Mouse (Mus musculus) CD4-positive, CD25-positive, alpha-beta regulatory T cell, adult 4 months (primary cell): Measurements from ENCODE around the gene Esam. TPM values are rescaled to one million over a fixed set of nuclear protein-coding genes. Genes with fewer than 3 reads are reported as not detected.
A peak's percentile ranks its signal among the peaks of the same experiment; 100 is the strongest.

Source experiments
- ATAC-seq: one replicate; pipeline ENCODE4 v1.8.0; 2017
- polyA plus RNA-seq, 2 experiments: library from polyadenylated mRNA; unstranded; fragments of 100-300 nt; shearing (Covaris generic); gene quantifications; one replicate each; pipeline ENCODE4 v1.2.1; 2017

Esam gene
- polyA plus RNA-seq, 2 experiments from 2014 or later = not detected

GRCm38 (mm10) chr9:37530888-37531705 is 3.2 kb downstream of the Esam start:
- no peak for ATAC-seq

GRCm38 (mm10) chr9:37536851-37537250 is 9.0 kb downstream of the Esam start:
- ATAC-seq = no peak

- no peak for ATAC-seq
Measured at GRCm38 (mm10) chr9:37537658-37538250, 9.9 kb downstream of the Esam start.

- no peak for ATAC-seq
Measured at GRCm38 (mm10) chr9:37539170-37540025, 11.5 kb downstream of the Esam start, which contains the start of gene Vsig2. Gene Vsig2, plus strand, starts transcription at chr9:37539255.

GRCm38 (mm10) chr9:37540226-37540625 is 12.3 kb downstream of the Esam start:
- ATAC-seq = no peak

GRCm38 (mm10) chr9:37540701-37541575 is 13.1 kb downstream of the Esam start:
- ATAC-seq = no peak

GRCm38 (mm10) chr9:37541851-37542642 is 14.2 kb downstream of the Esam start:
- ATAC-seq = no peak

GRCm38 (mm10) chr9:37543869-37544440 is 16.1 kb downstream of the Esam start:
- ATAC-seq = no peak

GRCm38 (mm10) chr9:37544447-37545165 is 16.7 kb downstream of the Esam start:
- peak; percentile 62 for ATAC-seq

- ATAC-seq = no peak
Measured at GRCm38 (mm10) chr9:37545166-37545610, 17.3 kb downstream of the Esam start.

GRCm38 (mm10) chr9:37545847-37546452 is 18.1 kb downstream of the Esam start:
- no peak for ATAC-seq

GRCm38 (mm10) chr9:37546889-37547288 is 19.0 kb downstream of the Esam start:
- no peak for ATAC-seq

- ATAC-seq = no peak
Measured at GRCm38 (mm10) chr9:37550435-37550834, 22.6 kb downstream of the Esam start.

- no peak for ATAC-seq
Measured at GRCm38 (mm10) chr9:37551751-37552531, 24.1 kb downstream of the Esam start.

GRCm38 (mm10) chr9:37552536-37553293 is 24.8 kb downstream of the Esam start, which contains the start of gene Nrgn:
Gene Nrgn, minus strand, starts transcription at chr9:37552904.
- peak; percentile 71 for ATAC-seq

GRCm38 (mm10) chr9:37554279-37554678 is 26.4 kb downstream of the Esam start:
- peak; percentile 50 for ATAC-seq

GRCm38 (mm10) chr9:37554838-37555748 is 27.2 kb downstream of the Esam start, which contains the start of gene Siae:
Gene Siae, plus strand, starts transcription at chr9:37555698.
- no peak for ATAC-seq
